Mouse (Mus musculus): ENCODE measurements around the gene Incenp. TPM values are rescaled to one million over a fixed set of nuclear protein-coding genes. Genes with fewer than 3 reads are reported as not detected.
"Not testable (repeated sequence)": the region's sequence is repeated elsewhere in the genome, so short reads cannot be mapped to it uniquely, and the experiment has no call there.

Gene Incenp
- polyA plus RNA-seq, 1 experiment from 2014 or later, result 23.8 TPM

DNA sequence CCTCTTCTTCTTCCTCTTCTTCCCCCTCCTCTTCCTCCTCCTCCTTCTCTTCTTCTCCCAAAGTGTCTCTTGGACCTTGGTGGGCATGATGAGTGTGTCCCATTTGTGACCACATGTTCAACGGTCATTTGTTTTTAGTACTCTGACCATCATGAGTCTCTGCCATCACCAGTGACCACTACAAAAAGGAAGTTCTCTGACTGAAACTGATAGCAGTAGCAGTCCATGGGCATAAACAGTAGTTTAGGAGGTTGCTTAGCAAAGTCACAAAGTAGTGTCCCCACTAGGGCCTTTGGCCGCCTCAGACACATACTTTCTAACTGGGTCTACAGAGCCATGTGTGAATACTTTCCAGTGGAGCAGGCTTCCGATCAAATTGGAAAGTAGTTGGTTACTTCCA is 15.0 kb upstream of the Incenp start:
- no peaks in the 10 kb centered on the region for H3K36me3 ChIP-seq (ENCODE audit: control insufficient read depth, insufficient read depth, low read length)
- no peaks in the 10 kb centered on the region for H3K4me1 ChIP-seq (replicated peaks; ENCODE audit: control insufficient read depth, insufficient read depth)
- no peak for ATAC-seq (ENCODE audit: low FRiP score, low TSS enrichment)
- TF ChIP-seq EP300 (optimal IDR thresholded peaks at IDR 0.05), result no peak
- no peak for TF ChIP-seq CTCF (IDR thresholded peaks at IDR 0.05; ENCODE audit: low read depth)
- H3K27me3 ChIP-seq (ENCODE audit: control insufficient read depth, insufficient read depth, low read length), result no peaks in the 10 kb centered on the region
- WGBS, result 74% methylated on average over 3 of the region's 3 CpGs
- no peaks in the 10 kb centered on the region for H3K9me3 ChIP-seq (ENCODE audit: control insufficient read depth, low read length)
- no peak for DNase-seq (ENCODE audit: low spot score)
- no peak overlapping the region for H3K9ac ChIP-seq (ENCODE audit: low read length)
- H3K4me2 ChIP-seq (replicated peaks; ENCODE audit: low read depth), result no peak overlapping the region
- H3K4me3 ChIP-seq (ENCODE audit: low read depth, low read length), result no peak overlapping the region
- no peak overlapping the region for H3K27ac ChIP-seq (replicated peaks)

- Histone ChIP-seq H3K4me1 (replicated peaks; ENCODE audit: control insufficient read depth, insufficient read depth) (no peaks in the 10 kb centered on the region), H3K27ac (replicated peaks) (no peak overlapping the region), H3K36me3 (ENCODE audit: control insufficient read depth, insufficient read depth, low read length) (no peaks in the 10 kb centered on the region), H3K4me3 (ENCODE audit: low read depth, low read length) (no peak overlapping the region), H3K27me3 (ENCODE audit: control insufficient read depth, insufficient read depth, low read length) (no peaks in the 10 kb centered on the region), H3K9ac (ENCODE audit: low read length) (no peak overlapping the region), H3K9me3 (ENCODE audit: control insufficient read depth, low read length) (no peaks in the 10 kb centered on the region), H3K4me2 (replicated peaks; ENCODE audit: low read depth) (no peak overlapping the region)
- ATAC-seq (ENCODE audit: low FRiP score, low TSS enrichment) (no peak), DNase-seq (ENCODE audit: low spot score) (no peak)
- 84% methylated on average over 5 of the region's 5 CpGs for WGBS
- no peak for TF ChIP-seq EP300 (optimal IDR thresholded peaks at IDR 0.05)
- no peak for TF ChIP-seq CTCF (IDR thresholded peaks at IDR 0.05; ENCODE audit: low read depth)
These were observed 14.4 kb upstream of the Incenp start for GRCm38 (mm10) chr19:9913784-9914183.

DNA sequence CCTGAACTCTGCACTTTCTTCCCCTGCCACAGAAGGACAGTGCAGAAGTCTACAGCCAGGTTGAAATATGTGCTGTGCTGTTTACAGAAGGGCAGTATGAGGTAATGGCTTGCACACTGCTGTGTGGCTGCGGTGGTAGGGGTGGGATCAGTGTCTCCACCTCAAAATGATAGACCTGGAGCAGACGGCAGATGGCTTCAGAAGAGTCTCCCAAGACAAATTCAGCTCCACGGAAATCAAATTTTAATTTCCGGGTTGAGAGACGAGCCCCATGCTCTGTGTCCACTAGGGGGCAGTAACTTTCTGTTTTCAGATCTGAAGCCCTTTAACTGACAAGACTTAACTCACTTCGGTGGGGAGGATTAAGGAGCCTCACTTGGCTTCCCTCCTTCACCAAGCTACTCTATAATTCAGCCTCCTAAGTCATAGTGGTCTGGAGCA is 12.0 kb upstream of the Incenp start:
- H3K4me1 ChIP-seq (replicated peaks; ENCODE audit: control insufficient read depth, insufficient read depth), result no peaks in the 10 kb centered on the region
- H3K4me2 ChIP-seq (replicated peaks; ENCODE audit: low read depth), result no peak overlapping the region
- H3K4me3 ChIP-seq (ENCODE audit: low read depth, low read length), result no peak overlapping the region
- no peaks in the 10 kb centered on the region for H3K36me3 ChIP-seq (ENCODE audit: control insufficient read depth, insufficient read depth, low read length)
- ATAC-seq (ENCODE audit: low FRiP score, low TSS enrichment) (peak; percentile 67), DNase-seq (ENCODE audit: low spot score) (peak; percentile 58)
- no peaks in the 10 kb centered on the region for H3K27me3 ChIP-seq (ENCODE audit: control insufficient read depth, insufficient read depth, low read length)
- peak; percentile 83 for TF ChIP-seq CTCF (IDR thresholded peaks at IDR 0.05; ENCODE audit: low read depth)
- no peak for TF ChIP-seq EP300 (optimal IDR thresholded peaks at IDR 0.05)
- no peak overlapping the region for H3K9ac ChIP-seq (ENCODE audit: low read length)
- WGBS, result 7% methylated on average over 6 of the region's 6 CpGs
- H3K9me3 ChIP-seq (ENCODE audit: control insufficient read depth, low read length), result no peaks in the 10 kb centered on the region
- H3K27ac ChIP-seq (replicated peaks), result no peak overlapping the region

DNA sequence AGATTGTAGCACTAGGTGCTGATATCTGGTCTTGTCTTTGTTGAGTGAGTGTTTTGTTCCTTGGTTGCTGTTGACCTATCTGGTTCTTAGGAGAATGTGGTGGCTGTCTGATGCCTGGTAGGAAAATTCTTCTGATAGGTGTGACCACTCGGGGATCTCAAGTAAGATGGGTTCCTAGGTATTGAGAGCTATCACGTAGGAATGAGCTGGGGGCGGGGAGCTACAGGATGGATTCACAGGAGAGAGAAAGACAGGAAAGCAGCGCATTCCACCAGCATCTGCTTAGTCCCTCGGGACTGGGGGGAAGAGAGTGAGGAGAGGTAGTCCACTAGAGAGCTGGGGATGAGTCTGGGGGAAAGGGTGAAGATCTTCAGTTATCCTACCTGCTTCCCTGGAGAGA is 10.0 kb upstream of the Incenp start:
- no peaks in the 10 kb centered on the region for H3K36me3 ChIP-seq (ENCODE audit: control insufficient read depth, insufficient read depth, low read length)
- no peak overlapping the region for H3K4me3 ChIP-seq (ENCODE audit: low read depth, low read length)
- DNase-seq (ENCODE audit: low spot score) (no peak), ATAC-seq (ENCODE audit: low FRiP score, low TSS enrichment) (no peak)
- no peak overlapping the region for H3K9ac ChIP-seq (ENCODE audit: low read length)
- TF ChIP-seq CTCF (IDR thresholded peaks at IDR 0.05; ENCODE audit: low read depth), result no peak
- TF ChIP-seq EP300 (optimal IDR thresholded peaks at IDR 0.05), result no peak
- H3K4me2 ChIP-seq (replicated peaks; ENCODE audit: low read depth), result no peak overlapping the region
- no peaks in the 10 kb centered on the region for H3K9me3 ChIP-seq (ENCODE audit: control insufficient read depth, low read length)
- no peaks in the 10 kb centered on the region for H3K4me1 ChIP-seq (replicated peaks; ENCODE audit: control insufficient read depth, insufficient read depth)
- 74% methylated on average over 5 of the region's 5 CpGs for WGBS
- no peaks in the 10 kb centered on the region for H3K27me3 ChIP-seq (ENCODE audit: control insufficient read depth, insufficient read depth, low read length)
- H3K27ac ChIP-seq (replicated peaks), result no peak overlapping the region

- not testable (repeated sequence) for H3K27me3 ChIP-seq (ENCODE audit: control insufficient read depth, insufficient read depth, low read length); H3K4me2 ChIP-seq (replicated peaks; ENCODE audit: low read depth); ATAC-seq (ENCODE audit: low FRiP score, low TSS enrichment); H3K4me3 ChIP-seq (ENCODE audit: low read depth, low read length); H3K9me3 ChIP-seq (ENCODE audit: control insufficient read depth, low read length); H3K27ac ChIP-seq (replicated peaks); DNase-seq (ENCODE audit: low spot score); H3K36me3 ChIP-seq (ENCODE audit: control insufficient read depth, insufficient read depth, low read length); H3K4me1 ChIP-seq (replicated peaks; ENCODE audit: control insufficient read depth, insufficient read depth); H3K9ac ChIP-seq (ENCODE audit: low read length)
- 100% methylated on average over 2 of the region's 2 CpGs for WGBS
These were observed 1.3 kb upstream of the Incenp start for GRCm38 (mm10) chr19:9900696-9901095.

DNA sequence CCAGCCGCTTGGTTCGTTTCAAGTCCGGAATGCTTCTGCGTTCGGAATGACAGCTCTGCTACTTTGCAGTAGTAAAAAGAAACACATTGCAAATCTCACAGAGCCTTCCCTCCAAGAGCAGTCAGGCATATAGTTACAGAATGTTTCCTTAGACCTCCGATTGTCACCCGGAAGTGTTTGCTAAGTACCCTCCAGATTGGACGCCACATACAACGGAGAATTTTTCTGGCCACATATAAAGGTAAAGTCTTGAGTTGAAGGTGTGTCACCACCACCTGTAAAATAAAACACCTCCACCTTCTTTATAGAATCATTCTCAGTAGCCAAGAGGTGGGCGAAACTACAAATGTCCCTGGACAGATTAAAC is 412 bp upstream of the Incenp start:
- TF ChIP-seq EP300 (optimal IDR thresholded peaks at IDR 0.05), result no peak
- no peak for TF ChIP-seq CTCF (IDR thresholded peaks at IDR 0.05; ENCODE audit: low read depth)
- DNase-seq (ENCODE audit: low spot score) (no peak), ATAC-seq (ENCODE audit: low FRiP score, low TSS enrichment) (peak; percentile 55)
- H3K9ac ChIP-seq (ENCODE audit: low read length), result 0 out of 2 replicates have a peak overlapping the region, but pooled peaks have one; percentile 38
- H3K27me3 ChIP-seq (ENCODE audit: control insufficient read depth, insufficient read depth, low read length), result no peaks in the 10 kb centered on the region
- 6% methylated on average over 10 of the region's 10 CpGs for WGBS
- H3K36me3 ChIP-seq (ENCODE audit: control insufficient read depth, insufficient read depth, low read length), result 0 out of 2 replicates have a peak, but pooled peaks cover 3% of the 10 kb centered on the region
- peak overlapping the region; percentile 91 for H3K27ac ChIP-seq (replicated peaks)
- H3K4me3 ChIP-seq (ENCODE audit: low read depth, low read length), result peak overlapping the region; percentile 76
- H3K4me1 ChIP-seq (replicated peaks; ENCODE audit: control insufficient read depth, insufficient read depth), result peaks cover 2% of the 10 kb centered on the region; the same call in 1 of the 2 replicates
- no peaks in the 10 kb centered on the region for H3K9me3 ChIP-seq (ENCODE audit: control insufficient read depth, low read length)
- peak overlapping the region; percentile 61 for H3K4me2 ChIP-seq (replicated peaks; ENCODE audit: low read depth)
